Mouse (Mus musculus) left cerebral cortex, adult 2 months (tissue): ENCODE measurements at regions not wholly inside any gene's neighbourhood (a gene's known extent, or its start where the extent isn't known, plus 50 kb on each side); places are given as distances from the start of the nearest gene placed in this dataset.

Experiments
- DNase-seq, 2 experiments: peaks; one replicate each; pipeline ENCODE4 v3.0.0; 2021 to 2022; ENCODE audit warnings: low spot score in 2 of 2, mixed read lengths in 1 of 2; ENCODE audit errors: extremely low spot score in 1 of 2
- H3K27ac ChIP-seq: fragments of 200-600 bp; 2 replicates; pipeline ENCODE4 v1.8.1; 2022
- H3K4me3 ChIP-seq: fragments of 200-600 bp; 2 replicates; pipeline ENCODE4 v1.8.1; 2022
- CTCF ChIP-seq: fragments of 200-600 bp; IDR thresholded peaks from 2 replicates; pipeline ENCODE4 v1.8.1; 2022; ENCODE audit warnings: antibody characterized with exemption, mild to moderate bottlenecking, moderate library complexity
- intact Hi-C: fragments of 180-260 bp; cut with DNase I; formaldehyde crosslinking; loops from one replicate; pipeline ENCODE4 v1.15.1; 2025

- no peak for TF ChIP-seq CTCF
- Histone ChIP-seq H3K4me3 (no peak overlapping the region), H3K27ac (no peak overlapping the region)
- intact Hi-C loops: no loop called here
- no peak for DNase-seq
These were observed 133.9 kb upstream of the Ahr start for GRCm38 (mm10) chr12:35668716-35669115.

GRCm38 (mm10) chr12:35667705-35668104 is 132.9 kb upstream of the Ahr start:
- Histone ChIP-seq H3K27ac (no peak overlapping the region), H3K4me3 (no peak overlapping the region)
- no peak for TF ChIP-seq CTCF
- intact Hi-C loops: no loop called here
- no peak for DNase-seq

GRCm38 (mm10) chr12:35667218-35667617 is 132.4 kb upstream of the Ahr start:
- Histone ChIP-seq H3K27ac (no peak overlapping the region), H3K4me3 (no peak overlapping the region)
- no peak for DNase-seq
- TF ChIP-seq CTCF: no peak
- intact Hi-C loops: no loop called here

- no peak for TF ChIP-seq CTCF
- intact Hi-C loops: no loop called here
- no peak overlapping the region for H3K27ac ChIP-seq
These were observed 131.2 kb upstream of the Ahr start for GRCm38 (mm10) chr12:35666062-35666461.

GRCm38 (mm10) chr12:35663062-35663461 is 128.2 kb upstream of the Ahr start:
- no peak for DNase-seq
- intact Hi-C loops: no loop called here
- TF ChIP-seq CTCF: no peak
- Histone ChIP-seq H3K27ac (no peak overlapping the region), H3K4me3 (no peak overlapping the region)

More at GRCm38 (mm10) chr12:35666062-35666461, 131.2 kb upstream of the Ahr start:
- no peak for DNase-seq
- H3K4me3 ChIP-seq: no peak overlapping the region

- Histone ChIP-seq H3K4me3 (no peak overlapping the region), H3K27ac (no peak overlapping the region)
- TF ChIP-seq CTCF: no peak
- no peak for DNase-seq
- intact Hi-C loops: no loop called here
These were observed 121.7 kb upstream of the Ahr start for GRCm38 (mm10) chr12:35656563-35656962.

- no peak overlapping the region for H3K27ac ChIP-seq
- H3K4me3 ChIP-seq: no peak overlapping the region
- DNase-seq: no peak
- intact Hi-C loops: no loop called here
- no peak for TF ChIP-seq CTCF
These were observed 114.9 kb upstream of the Ahr start for GRCm38 (mm10) chr12:35649772-35650171.

GRCm38 (mm10) chr12:35642473-35642872 is 107.6 kb upstream of the Ahr start:
- H3K4me3 ChIP-seq: no peak overlapping the region
- no peak overlapping the region for H3K27ac ChIP-seq
- intact Hi-C loops: no loop called here
- TF ChIP-seq CTCF: no peak
- DNase-seq: no peak

- TF ChIP-seq CTCF: no peak
These were observed 106.9 kb upstream of the Ahr start for GRCm38 (mm10) chr12:35641741-35642140.

GRCm38 (mm10) chr12:35640911-35641345 is 106.1 kb upstream of the Ahr start:
- DNase-seq: no peak
- no peak for TF ChIP-seq CTCF
- Histone ChIP-seq H3K4me3 (no peak overlapping the region), H3K27ac (no peak overlapping the region)
- intact Hi-C loops: no loop called here

More at GRCm38 (mm10) chr12:35641741-35642140, 106.9 kb upstream of the Ahr start:
- intact Hi-C loops: no loop called here
- Histone ChIP-seq H3K4me3 (no peak overlapping the region), H3K27ac (no peak overlapping the region)
- no peak for DNase-seq

GRCm38 (mm10) chr12:35623484-35623883 is 88.6 kb upstream of the Ahr start:
- intact Hi-C loops: no loop called here
- DNase-seq: no peak
- H3K27ac ChIP-seq: no peak overlapping the region
- no peak for TF ChIP-seq CTCF
- H3K4me3 ChIP-seq: no peak overlapping the region

GRCm38 (mm10) chr12:35614885-35615284 is 80.0 kb upstream of the Ahr start:
- intact Hi-C loops: no loop called here
- TF ChIP-seq CTCF: no peak
- Histone ChIP-seq H3K4me3 (no peak overlapping the region), H3K27ac (no peak overlapping the region)
- DNase-seq: no peak

- Histone ChIP-seq H3K4me3 (no peak overlapping the region), H3K27ac (no peak overlapping the region)
- no peak for TF ChIP-seq CTCF
- intact Hi-C loops: no loop called here
- DNase-seq: no peak
These were observed 72.8 kb upstream of the Ahr start for GRCm38 (mm10) chr12:35607652-35608051.

- no peak for DNase-seq
- H3K4me3 ChIP-seq: no peak overlapping the region
- no peak for TF ChIP-seq CTCF
- intact Hi-C loops: no loop called here
- H3K27ac ChIP-seq: no peak overlapping the region
These were observed 68.9 kb upstream of the Ahr start for GRCm38 (mm10) chr12:35603742-35604141.
